Mouse (Mus musculus): ENCODE data around the gene Slc26a8. TPM values are rescaled to one million over a fixed set of nuclear protein-coding genes. Genes with fewer than 3 reads are reported as not detected.

The Slc26a8 gene
- polyA plus RNA-seq, 1 experiment, result not detected

DNA sequence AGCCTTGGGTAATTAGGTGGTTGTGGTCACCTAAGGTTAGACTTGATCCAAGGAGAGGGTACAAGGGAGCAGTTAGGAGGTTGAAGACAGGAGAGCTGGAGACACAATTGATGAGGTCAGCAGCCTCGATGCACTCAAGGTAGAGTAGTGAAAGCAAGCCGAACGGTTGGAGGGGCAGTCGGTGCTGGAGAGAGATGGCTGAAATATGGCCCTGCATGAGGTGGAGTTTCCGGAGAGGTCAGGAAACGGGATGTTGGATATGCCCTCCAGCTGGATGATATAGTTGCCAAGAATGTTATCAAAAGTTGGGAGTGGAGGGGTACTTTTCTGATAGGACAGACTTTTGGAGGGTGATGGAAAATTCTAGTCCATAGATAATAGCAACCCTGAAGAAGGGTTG is 22.3 kb upstream of the Slc26a8 start:
- TF ChIP-seq TCF3 (IDR thresholded peaks at IDR 0.05; ENCODE audit: insufficient read length, low read depth), result no peak
- TF ChIP-seq USF1 (IDR thresholded peaks at IDR 0.05; ENCODE audit: low read depth), result no peak
- no peak for TF ChIP-seq MYOD1 (IDR thresholded peaks at IDR 0.05; ENCODE audit: control insufficient read depth in 1 of 3, insufficient read length in 2 of 3, low read depth in 2 of 3)
- TF ChIP-seq CEBPB (IDR thresholded peaks at IDR 0.05; ENCODE audit: insufficient read depth, poor library complexity, severe bottlenecking), result no peak
- no peak for TF ChIP-seq MYOG (IDR thresholded peaks at IDR 0.05; ENCODE audit: control insufficient read depth in 1 of 3, insufficient read depth in 1 of 3, insufficient read length in 2 of 3, low read depth in 2 of 3)
- no peak for TF ChIP-seq POLR2A (IDR thresholded peaks at IDR 0.05; ENCODE audit: insufficient read length, low read depth)
- TF ChIP-seq TCF12 (IDR thresholded peaks at IDR 0.05; ENCODE audit: insufficient read depth, poor library complexity, severe bottlenecking), result no peak
- TF ChIP-seq MAX (IDR thresholded peaks at IDR 0.05; ENCODE audit: low read depth), result no peak
- Histone ChIP-seq H3K27me3 (ENCODE audit: control insufficient read depth, insufficient read depth, insufficient read length) (no peaks in the 10 kb centered on the region), H3K36me3 (ENCODE audit: control insufficient read depth, insufficient read depth) (peaks cover 23% of the 10 kb centered on the region), H3K4me3 (no peak overlapping the region), H3ac (ENCODE audit: control insufficient read depth, insufficient read length) (no peak overlapping the region), H3K4me2 (ENCODE audit: low read depth) (no peak overlapping the region), H3K79me2 (ENCODE audit: control insufficient read depth, insufficient read depth) (peaks cover 61% of the 10 kb centered on the region)

DNA sequence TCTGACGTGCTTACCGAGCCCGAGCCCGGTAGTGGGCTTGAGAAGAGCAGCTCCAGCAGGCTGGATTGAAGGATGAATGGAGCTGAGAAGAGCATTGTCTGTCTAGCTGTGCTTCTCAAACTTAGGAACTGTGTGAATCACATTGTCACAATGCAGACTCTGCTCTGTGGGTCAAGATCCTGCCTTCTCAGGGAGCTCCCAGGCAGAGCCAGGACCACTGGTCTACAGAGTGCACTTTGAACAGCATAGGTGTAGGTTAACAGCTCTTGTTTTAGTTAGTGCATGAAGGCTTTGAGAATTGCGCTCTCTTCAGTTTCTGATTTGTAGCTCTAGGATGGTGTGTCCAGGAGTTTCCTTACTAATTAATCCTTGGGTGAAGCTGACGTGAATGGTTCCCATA is 21.2 kb upstream of the Slc26a8 start:
- H3K36me3 ChIP-seq (ENCODE audit: control insufficient read depth, insufficient read depth), result peaks cover 16% of the 10 kb centered on the region
- H3K4me3 ChIP-seq, result no peak overlapping the region
- TF ChIP-seq REST (IDR thresholded peaks at IDR 0.05; ENCODE audit: insufficient read depth, insufficient read length) (no peak), SRF (IDR thresholded peaks at IDR 0.05; ENCODE audit: control insufficient read depth, insufficient read length, low read depth) (no peak), CEBPB (IDR thresholded peaks at IDR 0.05; ENCODE audit: insufficient read depth, poor library complexity, severe bottlenecking) (no peak), TCF12 (IDR thresholded peaks at IDR 0.05; ENCODE audit: insufficient read depth, poor library complexity, severe bottlenecking) (no peak), E2F4 (IDR thresholded peaks at IDR 0.05; ENCODE audit: insufficient read depth) (no peak), USF1 (IDR thresholded peaks at IDR 0.05; ENCODE audit: low read depth) (no peak), TCF3 (IDR thresholded peaks at IDR 0.05; ENCODE audit: insufficient read length, low read depth) (no peak), MAX (IDR thresholded peaks at IDR 0.05; ENCODE audit: low read depth) (no peak)
- H3K79me2 ChIP-seq (ENCODE audit: control insufficient read depth, insufficient read depth), result peaks cover 65% of the 10 kb centered on the region
- no peak overlapping the region for H3ac ChIP-seq (ENCODE audit: control insufficient read depth, insufficient read length)
- H3K27me3 ChIP-seq (ENCODE audit: control insufficient read depth, insufficient read depth, insufficient read length), result no peaks in the 10 kb centered on the region
- no peak overlapping the region for H3K4me2 ChIP-seq (ENCODE audit: low read depth)

DNA sequence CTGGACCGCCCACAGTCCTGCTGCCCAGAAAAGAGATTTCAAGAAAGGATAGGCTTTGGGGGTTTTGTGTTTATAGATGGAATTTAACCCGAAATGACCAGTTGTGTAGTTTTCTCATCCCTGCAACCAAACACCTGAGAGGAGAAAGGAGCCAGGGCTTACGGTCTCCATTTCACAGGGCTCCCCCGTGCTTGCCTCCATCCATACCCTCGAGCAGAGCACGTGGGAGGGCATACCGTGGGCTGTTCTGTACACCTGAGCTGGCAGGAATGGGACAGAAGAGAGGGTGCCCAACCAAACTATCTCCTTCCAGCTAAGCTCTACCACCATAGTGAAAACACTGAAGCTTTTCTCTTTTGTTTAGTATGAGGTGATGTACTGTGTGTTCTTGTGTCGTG is 20.3 kb upstream of the Slc26a8 start:
- Histone ChIP-seq H3K36me3 (ENCODE audit: control insufficient read depth, insufficient read depth) (peaks cover 7% of the 10 kb centered on the region), H3K4me2 (ENCODE audit: low read depth) (no peak overlapping the region), H3K4me3 (no peak overlapping the region), H3ac (ENCODE audit: control insufficient read depth, insufficient read length) (no peak overlapping the region), H3K79me2 (ENCODE audit: control insufficient read depth, insufficient read depth) (peaks cover 66% of the 10 kb centered on the region), H3K27me3 (ENCODE audit: control insufficient read depth, insufficient read depth, insufficient read length) (no peaks in the 10 kb centered on the region)
- no peak for TF ChIP-seq MYOD1 (IDR thresholded peaks at IDR 0.05; ENCODE audit: control insufficient read depth in 1 of 3, insufficient read length in 2 of 3, low read depth in 2 of 3)
- TF ChIP-seq POLR2A (IDR thresholded peaks at IDR 0.05; ENCODE audit: insufficient read length, low read depth), result no peak
- TF ChIP-seq POLR2AphosphoS2 (IDR thresholded peaks at IDR 0.05; ENCODE audit: insufficient read length, low read depth), result no peak
- TF ChIP-seq SRF (IDR thresholded peaks at IDR 0.05; ENCODE audit: control insufficient read depth, insufficient read length, low read depth), result no peak
- no peak for TF ChIP-seq E2F4 (IDR thresholded peaks at IDR 0.05; ENCODE audit: insufficient read depth)
- TF ChIP-seq TCF12 (IDR thresholded peaks at IDR 0.05; ENCODE audit: insufficient read depth, poor library complexity, severe bottlenecking), result no peak
- TF ChIP-seq MYOG (IDR thresholded peaks at IDR 0.05; ENCODE audit: control insufficient read depth in 1 of 3, insufficient read depth in 1 of 3, insufficient read length in 2 of 3, low read depth in 2 of 3), result no peak
- TF ChIP-seq TCF3 (IDR thresholded peaks at IDR 0.05; ENCODE audit: insufficient read length, low read depth), result no peak
- TF ChIP-seq REST (IDR thresholded peaks at IDR 0.05; ENCODE audit: insufficient read depth, insufficient read length), result no peak
- no peak for TF ChIP-seq MAX (IDR thresholded peaks at IDR 0.05; ENCODE audit: low read depth)
- TF ChIP-seq USF1 (IDR thresholded peaks at IDR 0.05; ENCODE audit: low read depth), result no peak
- TF ChIP-seq CEBPB (IDR thresholded peaks at IDR 0.05; ENCODE audit: insufficient read depth, poor library complexity, severe bottlenecking), result no peak

DNA sequence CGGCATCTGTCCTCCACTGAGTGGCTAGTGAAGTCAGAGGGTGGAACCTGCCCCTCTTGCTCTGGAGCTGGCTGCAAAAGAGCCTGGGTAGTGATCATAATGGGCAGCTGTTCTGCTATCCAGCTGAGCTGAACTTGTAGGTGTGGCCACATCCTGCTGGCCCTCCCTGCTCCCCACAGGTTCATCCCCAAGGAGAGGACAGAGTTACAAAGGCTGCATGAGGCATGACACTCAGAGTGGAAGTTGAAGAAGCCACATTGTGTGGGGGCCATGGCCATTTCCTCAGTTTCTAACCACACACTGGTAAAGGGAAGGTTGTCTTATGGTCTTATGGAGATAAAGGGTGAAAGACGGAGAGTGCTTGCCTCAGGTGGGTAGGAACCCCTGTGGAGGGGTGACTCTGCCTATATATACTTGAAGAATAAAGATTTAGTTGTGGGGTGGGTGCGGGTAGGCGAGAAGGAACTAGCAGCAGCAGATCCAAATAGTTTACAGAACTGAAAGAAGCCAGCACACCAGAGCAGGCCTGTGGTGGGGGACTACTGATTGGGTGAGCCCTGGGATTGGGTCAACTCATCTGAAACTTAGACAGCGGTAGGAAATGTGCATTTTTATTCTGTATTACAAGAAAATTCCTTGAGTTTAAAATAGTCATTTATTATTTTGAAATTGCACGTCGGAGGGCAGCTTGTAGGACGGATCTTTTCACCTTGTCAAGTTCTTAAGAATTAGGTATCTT is 19.7 kb upstream of the Slc26a8 start:
- Histone ChIP-seq H3K4me2 (ENCODE audit: low read depth) (peak overlapping the region; percentile 8), H3K27me3 (ENCODE audit: control insufficient read depth, insufficient read depth, insufficient read length) (no peaks in the 10 kb centered on the region), H3ac (ENCODE audit: control insufficient read depth, insufficient read length) (no peak overlapping the region), H3K36me3 (ENCODE audit: control insufficient read depth, insufficient read depth) (peaks cover 7% of the 10 kb centered on the region), H3K4me3 (no peak overlapping the region), H3K79me2 (ENCODE audit: control insufficient read depth, insufficient read depth) (peaks cover 72% of the 10 kb centered on the region)
- TF ChIP-seq E2F4 (IDR thresholded peaks at IDR 0.05; ENCODE audit: insufficient read depth) (no peak), MYOD1 (IDR thresholded peaks at IDR 0.05; ENCODE audit: control insufficient read depth in 1 of 3, insufficient read length in 2 of 3, low read depth in 2 of 3) (peak in 1 of 3 experiments; percentile 32), TCF12 (IDR thresholded peaks at IDR 0.05; ENCODE audit: insufficient read depth, poor library complexity, severe bottlenecking) (no peak)

DNA sequence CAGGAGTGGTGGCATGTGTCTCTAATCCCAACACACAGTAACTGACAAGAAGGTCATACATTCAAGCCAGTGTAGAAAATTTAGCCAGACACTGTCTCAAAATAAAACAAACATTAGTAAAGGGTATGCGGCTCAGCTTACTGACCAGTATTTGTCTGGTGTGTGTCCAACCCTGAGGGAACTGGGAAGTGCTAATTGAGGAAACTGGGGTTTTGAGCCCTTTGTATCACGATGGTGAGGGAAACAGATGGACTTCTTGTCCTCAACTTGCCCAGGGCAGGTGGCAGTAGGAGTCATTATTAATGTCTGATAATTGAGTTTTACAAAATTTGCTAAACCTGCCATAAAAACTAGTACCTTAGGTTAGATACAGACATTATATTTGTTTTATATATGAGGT is 19.0 kb upstream of the Slc26a8 start:
- Histone ChIP-seq H3ac (ENCODE audit: control insufficient read depth, insufficient read length) (no peak overlapping the region), H3K79me2 (ENCODE audit: control insufficient read depth, insufficient read depth) (peaks cover 79% of the 10 kb centered on the region), H3K27me3 (ENCODE audit: control insufficient read depth, insufficient read depth, insufficient read length) (no peaks in the 10 kb centered on the region), H3K4me3 (no peak overlapping the region), H3K36me3 (ENCODE audit: control insufficient read depth, insufficient read depth) (peaks cover 5% of the 10 kb centered on the region), H3K4me2 (ENCODE audit: low read depth) (peak overlapping the region; percentile 8)
- TF ChIP-seq REST (IDR thresholded peaks at IDR 0.05; ENCODE audit: insufficient read depth, insufficient read length) (no peak), USF1 (IDR thresholded peaks at IDR 0.05; ENCODE audit: low read depth) (no peak), MYOD1 (IDR thresholded peaks at IDR 0.05; ENCODE audit: control insufficient read depth in 1 of 3, insufficient read length in 2 of 3, low read depth in 2 of 3) (no peak), MYOG (IDR thresholded peaks at IDR 0.05; ENCODE audit: control insufficient read depth in 1 of 3, insufficient read depth in 1 of 3, insufficient read length in 2 of 3, low read depth in 2 of 3) (no peak), E2F4 (IDR thresholded peaks at IDR 0.05; ENCODE audit: insufficient read depth) (no peak), TCF12 (IDR thresholded peaks at IDR 0.05; ENCODE audit: insufficient read depth, poor library complexity, severe bottlenecking) (no peak), MAX (IDR thresholded peaks at IDR 0.05; ENCODE audit: low read depth) (no peak), POLR2A (IDR thresholded peaks at IDR 0.05; ENCODE audit: insufficient read length, low read depth) (no peak), CEBPB (IDR thresholded peaks at IDR 0.05; ENCODE audit: insufficient read depth, poor library complexity, severe bottlenecking) (no peak), TCF3 (IDR thresholded peaks at IDR 0.05; ENCODE audit: insufficient read length, low read depth) (no peak), POLR2AphosphoS2 (IDR thresholded peaks at IDR 0.05; ENCODE audit: insufficient read length, low read depth) (no peak), SRF (IDR thresholded peaks at IDR 0.05; ENCODE audit: control insufficient read depth, insufficient read length, low read depth) (no peak)
